Comparison of ENCODE assay signal across 13 mouse cellular contexts in genomic region chr6:120274887-120275286, GRCm38 (mm10). TPM values are rescaled to one million over a fixed set of nuclear protein-coding genes. Genes with fewer than 3 reads are reported as not detected.
DNase-seq lines count a peak whose midpoint lies in the region; ATAC-seq lines count a peak whose summit lies in the region.
"Had no signal": no experiment of that assay in that cellular context is flagged by ENCODE, and none has a peak within 500 bp of the region (broad histone marks: within the 10 kb centered on the region; RNA-seq: fewer than 3 reads in every experiment).

No protein-coding gene starts in this region.

- 27% methylated on average over 4 of the region's 4 CpGs for WGBS in heart, embryonic 15.5 days
- 49% methylated on average over 4 of the region's 4 CpGs for WGBS in stomach, embryonic 16.5 days

- peak; percentile 89 for ATAC-seq in heart, embryonic 15.5 days (replicated peaks; ENCODE audit: insufficient number of reproducible peaks, insufficient read depth, low FRiP score, low read depth)
- peak; percentile 10; the same call in 1 of the 2 replicates for ATAC-seq in stomach, embryonic 16.5 days (ENCODE audit: insufficient read depth, low FRiP score)
- ATAC-seq: inflammation-experienced regulatory T-cells, adult 6 months had no signal

- no peaks in the 10 kb centered on the region for H3K9me3 ChIP-seq in heart, embryonic 15.5 days (replicated peaks)
- H3K9me3 ChIP-seq in stomach, embryonic 16.5 days (replicated peaks; ENCODE audit: control insufficient read depth, low read length) = no peaks in the 10 kb centered on the region
- H3K9me3 ChIP-seq: neural tube, embryonic 12.5 days had no signal

- peak overlapping the region; percentile 83 for H3K27ac ChIP-seq in heart, embryonic 15.5 days
- no peak overlapping the region for H3K27ac ChIP-seq in stomach, embryonic 16.5 days (ENCODE audit: low read length)
- H3K27ac ChIP-seq: neural tube, embryonic 12.5 days had no signal

- DNase-seq in right cerebral cortex, adult 18-20 months = peak; percentile 10
- no peak for DNase-seq in right cerebral cortex, postnatal 36 days (ENCODE audit: low spot score in 2 of 2)
- DNase-seq in gastrocnemius, postnatal 10 days = peak; percentile 33
- no peak for DNase-seq in cerebellum, adult 9-10 months
- no peak for DNase-seq in adipocyte (ENCODE audit: low spot score)
- DNase-seq in spleen, adult 18-20 months = no peak
- DNase-seq: cerebellum, postnatal 36 days had no signal

- no peaks in the 10 kb centered on the region for H3K27me3 ChIP-seq in heart, embryonic 15.5 days
- H3K27me3 ChIP-seq in stomach, embryonic 16.5 days (ENCODE audit: control insufficient read depth, insufficient read depth, low read length) = no peaks in the 10 kb centered on the region
- H3K27me3 ChIP-seq: neural tube, embryonic 12.5 days had no signal

- H3K4me2 ChIP-seq in heart, embryonic 15.5 days = peak overlapping the region; percentile 40
- H3K4me2 ChIP-seq in stomach, embryonic 16.5 days (ENCODE audit: low read depth, low read length) = no peak overlapping the region
- H3K4me2 ChIP-seq: neural tube, embryonic 12.5 days had no signal

- H3K9ac ChIP-seq in heart, embryonic 15.5 days = peak overlapping the region; percentile 16
- H3K9ac ChIP-seq in stomach, embryonic 16.5 days (ENCODE audit: low read length) = no peak overlapping the region
- H3K9ac ChIP-seq: neural tube, embryonic 12.5 days had no signal

- H3K4me3 ChIP-seq in heart, embryonic 15.5 days = no peak overlapping the region
- H3K4me3 ChIP-seq in stomach, embryonic 16.5 days (replicated peaks; ENCODE audit: low read length) = no peak overlapping the region
- H3K4me3 ChIP-seq: neural tube, embryonic 12.5 days had no signal

- H3K36me3 ChIP-seq in heart, embryonic 15.5 days = no peaks in the 10 kb centered on the region
- no peaks in the 10 kb centered on the region for H3K36me3 ChIP-seq in stomach, embryonic 16.5 days (ENCODE audit: control insufficient read depth, insufficient read depth, low read length)
- H3K36me3 ChIP-seq: neural tube, embryonic 12.5 days had no signal

- H3K4me1 ChIP-seq in heart, embryonic 15.5 days (replicated peaks) = peaks cover 40% of the 10 kb centered on the region
- 0 out of 2 replicates have a peak, but pooled peaks cover 2% of the 10 kb centered on the region for H3K4me1 ChIP-seq in stomach, embryonic 16.5 days (ENCODE audit: control insufficient read depth, insufficient read depth, low read length)
- H3K4me1 ChIP-seq: neural tube, embryonic 12.5 days had no signal

RNA-seq across cellular contexts. Expression of gene D330020A13Rik, which starts 19.3 kb away (rescaled TPM):
- under 1 TPM in 1 of 2 experiments, not detected in 1; 0.41 TPM for total RNA-seq in gastrocnemius, postnatal 10 days (2021)
- 0.14 and 0.21 TPM in 2 replicates for polyA plus RNA-seq in heart, embryonic 15.5 days (2015; fragmentation: Nextera tagmentation; extraction: Ambion mirVana)
- not detected in 2 replicates for polyA plus RNA-seq in stomach, embryonic 16.5 days (2015; fragmentation: Nextera tagmentation; extraction: Ambion mirVana)
- total RNA-seq: left cerebral cortex, postnatal 10 days had no signal
- polyA plus RNA-seq: inflammation-experienced regulatory T-cells, adult 6 months; spleen, adult 2 months had no signal

RNA-seq across cellular contexts. Expression of gene B4galnt3, which starts 19.5 kb away (rescaled TPM):
- total RNA-seq in gastrocnemius, postnatal 10 days (2021) = 1 to 10 TPM; 3.3 to 3.4 TPM
- 0.34 and 0.41 TPM in 2 replicates for polyA plus RNA-seq in heart, embryonic 15.5 days (2015; fragmentation: Nextera tagmentation; extraction: Ambion mirVana)
- 0.68 and 0.77 TPM in 2 replicates for polyA plus RNA-seq in stomach, embryonic 16.5 days (2015; fragmentation: Nextera tagmentation; extraction: Ambion mirVana)

Comparison
In these comparisons a context has a peak if more than half of its experiments do, and no peak if none do; other contexts are left out.
1. DNase-seq: peak in right cerebral cortex, adult 18-20 months (single experiment) and gastrocnemius, postnatal 10 days (single experiment); none in right cerebral cortex, postnatal 36 days (0 of 2), cerebellum, adult 9-10 months (single experiment), adipocyte (single experiment) and spleen, adult 18-20 months (0 of 2).